Mouse (Mus musculus): ENCODE results near the gene Galntl6. TPM values are rescaled to one million over a fixed set of nuclear protein-coding genes. Genes with fewer than 3 reads are reported as not detected.
A peak's percentile ranks its signal among the peaks of the same experiment; 100 is the strongest.
"Not testable (repeated sequence)": the region's sequence is repeated elsewhere in the genome, so short reads cannot be mapped to it uniquely, and the experiment has no call there.

Galntl6 gene
- polyA plus RNA-seq, 1 experiment from 2014 or later: 0.91 TPM

- ATAC-seq (replicated peaks; ENCODE audit: low FRiP score, low read depth) (peak; percentile 87), DNase-seq (ENCODE audit: low spot score) (peak; percentile 64)
- Histone ChIP-seq H3K4me2 (ENCODE audit: low read length) (no peak overlapping the region), H3K9me3 (replicated peaks; ENCODE audit: low read length) (no peaks in the 10 kb centered on the region), H3K36me3 (ENCODE audit: insufficient read depth, low read length) (no peaks in the 10 kb centered on the region), H3K4me3 (replicated peaks; ENCODE audit: low read depth, low read length) (no peak overlapping the region), H3K27ac (no peak overlapping the region), H3K27me3 (ENCODE audit: insufficient read depth, low read length) (no peaks in the 10 kb centered on the region), H3K4me1 (replicated peaks; ENCODE audit: insufficient read depth, low read length) (peaks cover 6% of the 10 kb centered on the region; the same call in 1 of the 2 replicates), H3K9ac (ENCODE audit: low read depth, low read length) (no peak overlapping the region)
- 14% methylated on average over 12 of the region's 12 CpGs for WGBS
- no peak for TF ChIP-seq CTCF (IDR thresholded peaks at IDR 0.05; ENCODE audit: low read depth)
Observed at GRCm38 (mm10) chr8:57772732-57773265, 1139.6 kb downstream of the Galntl6 start.

GRCm38 (mm10) chr8:57767541-57767940 lies 1144.9 kb downstream of the Galntl6 start:
- Histone ChIP-seq H3K4me1 (replicated peaks; ENCODE audit: insufficient read depth, low read length) (no peaks in the 10 kb centered on the region), H3K9me3 (replicated peaks; ENCODE audit: low read length) (no peaks in the 10 kb centered on the region), H3K9ac (ENCODE audit: low read depth, low read length) (no peak overlapping the region), H3K27ac (no peak overlapping the region), H3K36me3 (ENCODE audit: insufficient read depth, low read length) (no peaks in the 10 kb centered on the region), H3K4me3 (replicated peaks; ENCODE audit: low read depth, low read length) (no peak overlapping the region), H3K4me2 (ENCODE audit: low read length) (no peak overlapping the region), H3K27me3 (ENCODE audit: insufficient read depth, low read length) (no peaks in the 10 kb centered on the region)
- WGBS: 42% methylated on average over 2 of the region's 2 CpGs
- TF ChIP-seq CTCF (IDR thresholded peaks at IDR 0.05; ENCODE audit: low read depth): no peak
- no peak for DNase-seq (ENCODE audit: low spot score)
- no peak for ATAC-seq (replicated peaks; ENCODE audit: low FRiP score, low read depth)

- H3K4me3 ChIP-seq (replicated peaks; ENCODE audit: low read depth, low read length): no peak overlapping the region
- DNase-seq (ENCODE audit: low spot score) (no peak), ATAC-seq (replicated peaks; ENCODE audit: low FRiP score, low read depth) (no peak)
- no peak for TF ChIP-seq CTCF (IDR thresholded peaks at IDR 0.05; ENCODE audit: low read depth)
- H3K36me3 ChIP-seq (ENCODE audit: insufficient read depth, low read length): no peaks in the 10 kb centered on the region
- H3K4me1 ChIP-seq (replicated peaks; ENCODE audit: insufficient read depth, low read length): no peaks in the 10 kb centered on the region
- H3K4me2 ChIP-seq (ENCODE audit: low read length): 0 out of 2 replicates have a peak overlapping the region, but pooled peaks have one; percentile 23
- no peaks in the 10 kb centered on the region for H3K27me3 ChIP-seq (ENCODE audit: insufficient read depth, low read length)
- WGBS: 59% methylated on average over 10 of the region's 10 CpGs
- H3K9ac ChIP-seq (ENCODE audit: low read depth, low read length): no peak overlapping the region
- no peaks in the 10 kb centered on the region for H3K9me3 ChIP-seq (replicated peaks; ENCODE audit: low read length)
- H3K27ac ChIP-seq: no peak overlapping the region
Observed at GRCm38 (mm10) chr8:57766471-57767065, 1145.9 kb downstream of the Galntl6 start.

DNA sequence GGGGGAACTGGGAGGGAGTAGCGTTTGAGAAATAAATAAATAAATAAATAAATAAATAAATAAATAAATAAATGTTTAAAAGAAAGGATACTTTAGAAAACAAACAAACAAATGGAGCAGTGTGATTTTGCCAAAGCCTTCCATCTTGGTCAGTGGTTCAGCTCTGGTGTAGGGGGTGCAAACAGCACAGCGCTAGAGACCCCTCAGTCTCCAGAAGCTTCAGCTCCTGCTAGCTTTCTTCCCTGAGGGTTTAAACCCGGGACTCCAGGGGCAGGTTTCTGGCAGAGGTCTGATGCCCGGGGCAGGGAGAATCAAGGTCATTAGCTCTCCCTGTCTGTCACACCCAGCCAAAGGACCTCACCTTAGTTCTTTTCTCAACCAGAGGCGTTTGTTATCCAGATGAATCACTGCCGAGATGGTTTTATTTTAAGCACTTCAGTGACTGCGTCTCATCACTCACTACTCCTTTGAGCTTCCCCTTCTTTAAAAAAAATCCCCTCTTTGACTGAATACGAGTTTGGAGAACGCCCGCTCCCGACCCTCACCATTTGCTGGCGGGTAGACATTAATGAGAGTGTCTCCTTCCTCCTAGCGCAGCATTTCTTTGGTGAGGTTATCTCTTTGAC lies 1146.6 kb downstream of the Galntl6 start:
- TF ChIP-seq CTCF (IDR thresholded peaks at IDR 0.05; ENCODE audit: low read depth): no peak
- H3K9ac ChIP-seq (ENCODE audit: low read depth, low read length): no peak overlapping the region
- no peak for DNase-seq (ENCODE audit: low spot score)
- H3K4me2 ChIP-seq (ENCODE audit: low read length): peak overlapping the region; percentile 23
- no peaks in the 10 kb centered on the region for H3K4me1 ChIP-seq (replicated peaks; ENCODE audit: insufficient read depth, low read length)
- ATAC-seq (replicated peaks; ENCODE audit: low FRiP score, low read depth): no peak
- H3K9me3 ChIP-seq (replicated peaks; ENCODE audit: low read length): no peaks in the 10 kb centered on the region
- H3K36me3 ChIP-seq (ENCODE audit: insufficient read depth, low read length): no peaks in the 10 kb centered on the region
- 19% methylated on average over 13 of the region's 13 CpGs for WGBS
- no peak overlapping the region for H3K27ac ChIP-seq
- H3K4me3 ChIP-seq (replicated peaks; ENCODE audit: low read depth, low read length): no peak overlapping the region
- no peaks in the 10 kb centered on the region for H3K27me3 ChIP-seq (ENCODE audit: insufficient read depth, low read length)

DNA sequence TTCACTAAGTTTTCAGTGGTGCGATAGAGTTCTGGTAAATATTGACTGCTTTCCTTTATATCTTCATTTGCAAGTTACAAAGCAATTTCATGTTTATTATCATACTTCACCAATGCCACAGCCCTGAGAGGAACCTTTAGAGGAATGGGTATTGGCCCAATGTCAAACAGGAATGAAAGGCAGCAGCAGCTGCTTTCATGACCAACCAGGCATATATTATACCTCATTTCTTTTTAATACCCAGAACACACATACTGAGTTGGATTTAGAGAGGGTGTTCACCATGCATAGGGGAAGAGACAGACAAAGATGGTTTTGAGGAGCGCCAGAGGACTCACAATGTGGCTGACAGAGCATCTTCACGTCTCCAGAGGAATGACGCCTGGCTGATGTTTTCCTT lies 1147.2 kb downstream of the Galntl6 start:
- Histone ChIP-seq H3K27me3 (ENCODE audit: insufficient read depth, low read length) (no peaks in the 10 kb centered on the region), H3K9ac (ENCODE audit: low read depth, low read length) (no peak overlapping the region), H3K4me3 (replicated peaks; ENCODE audit: low read depth, low read length) (no peak overlapping the region), H3K9me3 (replicated peaks; ENCODE audit: low read length) (no peaks in the 10 kb centered on the region), H3K4me1 (replicated peaks; ENCODE audit: insufficient read depth, low read length) (no peaks in the 10 kb centered on the region), H3K27ac (no peak overlapping the region), H3K36me3 (ENCODE audit: insufficient read depth, low read length) (no peaks in the 10 kb centered on the region), H3K4me2 (ENCODE audit: low read length) (no peak overlapping the region)
- ATAC-seq (replicated peaks; ENCODE audit: low FRiP score, low read depth): no peak
- TF ChIP-seq CTCF (IDR thresholded peaks at IDR 0.05; ENCODE audit: low read depth): no peak
- 93% methylated on average over 4 of the region's 4 CpGs for WGBS
- DNase-seq (ENCODE audit: low spot score): no peak

DNA sequence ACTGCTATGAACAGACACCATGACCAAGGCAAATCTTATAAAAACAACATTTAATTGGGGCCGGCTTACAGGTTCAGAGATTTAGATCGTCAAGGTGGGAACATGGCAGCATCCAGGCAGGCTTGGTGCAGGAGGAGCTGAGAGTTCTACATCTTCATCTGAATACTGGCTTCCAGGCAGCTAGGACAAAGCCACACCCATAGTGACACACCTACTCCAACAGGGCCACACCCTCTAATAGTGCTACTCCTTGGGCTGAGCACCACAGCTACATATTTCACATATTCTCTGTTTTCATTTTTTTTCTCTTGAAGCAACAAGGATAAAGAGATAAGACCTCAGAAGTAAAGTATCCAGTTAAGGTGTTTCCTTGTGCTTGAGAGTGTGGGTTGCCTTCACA lies 1149.8 kb downstream of the Galntl6 start:
- H3K4me1 ChIP-seq (replicated peaks; ENCODE audit: insufficient read depth, low read length); H3K9ac ChIP-seq (ENCODE audit: low read depth, low read length); DNase-seq (ENCODE audit: low spot score); H3K4me2 ChIP-seq (ENCODE audit: low read length); H3K36me3 ChIP-seq (ENCODE audit: insufficient read depth, low read length); H3K27ac ChIP-seq; H3K27me3 ChIP-seq (ENCODE audit: insufficient read depth, low read length); H3K4me3 ChIP-seq (replicated peaks; ENCODE audit: low read depth, low read length); H3K9me3 ChIP-seq (replicated peaks; ENCODE audit: low read length); ATAC-seq (replicated peaks; ENCODE audit: low FRiP score, low read depth): not testable (repeated sequence)
- 72% methylated on average over 2 of the region's 2 CpGs for WGBS

Data from kidney, postnatal 0 days (tissue).